Mouse (Mus musculus) spleen, adult 2 months (tissue): ENCODE data around the gene Nav3. TPM values are rescaled to one million over a fixed set of nuclear protein-coding genes. Genes with fewer than 3 reads are reported as not detected.
A peak's percentile ranks its signal among the peaks of the same experiment; 100 is the strongest.

Experiments
- DNase-seq, 2 experiments: peaks; one replicate each; pipeline versions ENCODE4 v3.0.0 to v3.0.0-alpha.2; 2012 to 2021; ENCODE audit warnings: low spot score in 2 of 2, low read depth in 1 of 2
- H3K27ac ChIP-seq: fragments of 200-500 bp; 2 replicates; pipeline ENCODE4 v1.5.1; 2012; ENCODE audit warnings: low read length, inconsistent platforms; ENCODE audit not compliant: insufficient read depth
- H3K27me3 ChIP-seq: fragments of 200-500 bp; 2 replicates; pipeline ENCODE4 v1.6.1; 2012; ENCODE audit warnings: mild to moderate bottlenecking, moderate library complexity, low read length, inconsistent platforms; ENCODE audit not compliant: control insufficient read depth, insufficient read depth
- H3K36me3 ChIP-seq: fragments of 200-500 bp; 2 replicates; pipeline ENCODE4 v1.6.1; 2012; ENCODE audit warnings: mild to moderate bottlenecking, low read length, inconsistent platforms; ENCODE audit not compliant: control insufficient read depth, insufficient read depth
- H3K4me1 ChIP-seq: fragments of 200-500 bp; 2 replicates; pipeline ENCODE4 v1.6.1; 2011; ENCODE audit warnings: inconsistent platforms; ENCODE audit not compliant: control insufficient read depth, insufficient read depth, insufficient read length
- H3K4me3 ChIP-seq: fragments of 200-500 bp; 2 replicates; pipeline ENCODE4 v1.5.1; 2011; ENCODE audit warnings: mild to moderate bottlenecking, inconsistent platforms; ENCODE audit not compliant: insufficient read depth, insufficient read length; ENCODE audit errors: extremely low read depth
- CTCF ChIP-seq: fragments of 200-500 bp; IDR thresholded peaks from 2 replicates; pipeline ENCODE4 v1.5.1; 2011; ENCODE audit warnings: mild to moderate bottlenecking, inconsistent platforms; ENCODE audit not compliant: insufficient read depth, insufficient read length, insufficient replicate concordance; ENCODE audit errors: extremely low read depth
- POLR2A ChIP-seq: fragments of 200-500 bp; IDR thresholded peaks from 2 replicates; pipeline ENCODE4 v1.6.1; 2011; ENCODE audit warnings: low read depth, low read length, inconsistent platforms
- WGBS: fragments of 180-500 bp; shearing (Covaris S2); methylation state at CpG from one replicate; pipeline ENCODE4 v1.1.7; 2018; 5-methylcytosine and 5-hydroxymethylcytosine counted together
- polyA plus RNA-seq: library from polyadenylated mRNA; depleted of rRNA; stranded (reverse); fragments of >200 nt; gene quantifications from 2 replicates; pipeline ENCODE4 v1.2.3, GENCODE M21; 2012; rRNA removed

Gene Nav3
- polyA plus RNA-seq, result 0.32 and 0.39 TPM in 2 replicates

DNA sequence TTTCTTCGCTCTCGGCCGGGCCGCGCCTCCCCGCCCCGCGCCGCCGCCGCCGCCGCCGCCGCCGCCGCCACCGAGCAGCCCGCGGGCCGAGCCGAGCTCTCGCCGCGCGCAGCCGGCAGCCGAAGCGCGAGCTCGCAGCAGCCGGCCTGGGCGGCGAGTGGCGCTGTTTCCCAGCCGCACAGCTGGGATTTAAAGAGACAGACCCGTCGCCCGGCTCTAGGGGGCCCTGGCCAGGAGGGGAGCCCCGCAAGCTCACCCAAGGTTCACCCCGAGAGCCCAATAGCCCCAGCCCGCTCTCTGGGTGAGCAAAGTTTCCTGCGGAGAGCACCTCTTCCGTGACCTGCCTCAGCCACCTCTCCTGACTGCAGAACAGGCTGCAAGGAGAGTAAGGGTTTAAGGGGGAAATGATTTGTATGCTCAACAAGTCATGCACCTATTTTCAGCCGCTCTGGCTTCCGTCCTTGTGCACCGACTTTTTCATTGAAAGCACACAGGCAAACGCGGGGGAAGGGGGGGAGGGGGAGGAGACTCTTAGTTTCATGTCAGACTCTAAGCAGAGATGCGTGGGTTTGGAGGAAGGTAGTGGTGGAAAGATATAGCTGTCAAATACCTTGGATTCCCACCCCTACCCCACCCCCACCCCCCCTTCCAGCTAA, at the start of gene Nav3:
Gene Nav3, minus strand, starts transcription at position 367 of the 656 bp plus-strand sequence.
- peak in 1 of 2 experiments; percentile 10 for DNase-seq

DNA sequence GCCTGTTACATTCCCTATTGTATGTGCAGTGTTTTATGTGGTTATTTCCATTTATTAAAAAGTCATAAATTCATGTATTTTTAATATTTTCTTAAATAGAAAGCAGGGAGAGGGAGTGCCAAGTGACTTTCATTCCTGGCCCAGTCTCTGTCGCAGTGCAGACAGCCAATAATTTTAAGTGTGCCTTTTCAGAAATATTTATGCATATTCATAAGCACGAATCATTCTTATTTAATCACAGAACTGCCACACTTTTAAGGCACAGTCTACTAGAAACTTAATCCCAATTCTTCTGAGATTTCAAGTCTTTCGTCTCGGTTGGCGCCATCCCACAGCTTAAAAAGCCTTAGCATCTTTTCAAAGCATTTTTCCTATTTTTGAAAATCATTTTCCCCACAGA, 29.3 kb upstream of the Nav3 start:
- H3K27me3 ChIP-seq, result no peaks in the 10 kb centered on the region
- no peaks in the 10 kb centered on the region for H3K4me1 ChIP-seq
- TF ChIP-seq CTCF (no peak), POLR2A (no peak)
- H3K4me3 ChIP-seq, result no peak overlapping the region
- DNase-seq, result no peak
- WGBS, result 86% methylated on average over 5 of the region's 5 CpGs
- no peak overlapping the region for H3K27ac ChIP-seq
- no peaks in the 10 kb centered on the region for H3K36me3 ChIP-seq

More for the DNA sequence above, at the start of gene Nav3:
- Histone ChIP-seq H3K27me3 (peaks cover 8% of the 10 kb centered on the region), H3K27ac (no peak within 1 kb of the TSS), H3K4me3 (peak within 1 kb of the TSS; percentile 1; the same call in 1 of the 2 replicates), H3K36me3 (no peaks in the 10 kb centered on the region), H3K4me1 (no peaks in the 10 kb centered on the region)
- 5% methylated on average over 34 of the region's 50 CpGs for WGBS
- no peak for TF ChIP-seq POLR2A

DNA sequence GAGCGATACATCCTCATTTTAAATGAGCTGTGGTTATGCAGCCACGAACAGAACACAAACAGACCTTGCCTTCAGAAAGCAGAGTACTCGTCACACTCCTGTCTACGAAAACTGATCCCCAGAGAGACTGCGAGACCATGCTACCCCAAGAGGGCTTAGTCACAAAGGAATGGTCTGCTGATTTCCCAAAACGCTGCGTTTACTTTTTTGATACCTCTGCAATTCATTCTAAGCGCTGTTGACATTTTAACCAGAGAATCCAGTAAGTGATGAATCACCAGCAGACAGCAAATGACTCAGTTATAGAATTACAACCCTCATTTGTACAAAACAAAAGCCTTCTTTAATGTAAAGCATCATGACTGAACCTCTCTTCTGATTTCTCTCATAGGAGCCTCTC, 28.8 kb upstream of the Nav3 start:
- no peak overlapping the region for H3K27ac ChIP-seq
- H3K27me3 ChIP-seq, result no peaks in the 10 kb centered on the region
- H3K4me1 ChIP-seq, result no peaks in the 10 kb centered on the region
- DNase-seq, result no peak
- TF ChIP-seq POLR2A (no peak), CTCF (no peak)
- H3K36me3 ChIP-seq, result no peaks in the 10 kb centered on the region
- H3K4me3 ChIP-seq, result no peak overlapping the region
- WGBS, result 66% methylated on average over 8 of the region's 8 CpGs

DNA sequence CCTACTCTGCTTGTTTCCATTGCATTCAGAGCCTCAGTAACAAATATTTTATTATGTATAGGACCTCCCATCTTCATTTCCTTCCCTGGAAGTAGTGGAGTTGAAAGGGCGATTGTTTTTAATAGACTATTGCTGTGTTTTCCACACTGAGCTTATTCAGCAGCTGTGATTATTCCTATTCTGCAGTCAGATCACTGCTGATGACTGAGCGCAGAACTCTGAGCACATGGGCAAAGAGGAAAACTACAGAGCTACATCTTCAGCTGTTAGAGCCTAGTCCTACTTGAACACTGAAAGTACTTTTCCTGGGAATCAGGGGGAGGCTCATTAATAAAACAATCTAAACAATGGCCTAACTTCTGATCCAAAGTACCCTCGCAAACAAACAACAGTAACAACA, 23.2 kb upstream of the Nav3 start:
- TF ChIP-seq CTCF, result no peak
- TF ChIP-seq POLR2A, result no peak
- no peak for DNase-seq
- no peak overlapping the region for H3K4me3 ChIP-seq
- H3K27me3 ChIP-seq, result no peaks in the 10 kb centered on the region
- WGBS, result 87% methylated on average over 3 of the region's 3 CpGs
- no peaks in the 10 kb centered on the region for H3K36me3 ChIP-seq
- no peaks in the 10 kb centered on the region for H3K4me1 ChIP-seq
- H3K27ac ChIP-seq, result no peak overlapping the region

DNA sequence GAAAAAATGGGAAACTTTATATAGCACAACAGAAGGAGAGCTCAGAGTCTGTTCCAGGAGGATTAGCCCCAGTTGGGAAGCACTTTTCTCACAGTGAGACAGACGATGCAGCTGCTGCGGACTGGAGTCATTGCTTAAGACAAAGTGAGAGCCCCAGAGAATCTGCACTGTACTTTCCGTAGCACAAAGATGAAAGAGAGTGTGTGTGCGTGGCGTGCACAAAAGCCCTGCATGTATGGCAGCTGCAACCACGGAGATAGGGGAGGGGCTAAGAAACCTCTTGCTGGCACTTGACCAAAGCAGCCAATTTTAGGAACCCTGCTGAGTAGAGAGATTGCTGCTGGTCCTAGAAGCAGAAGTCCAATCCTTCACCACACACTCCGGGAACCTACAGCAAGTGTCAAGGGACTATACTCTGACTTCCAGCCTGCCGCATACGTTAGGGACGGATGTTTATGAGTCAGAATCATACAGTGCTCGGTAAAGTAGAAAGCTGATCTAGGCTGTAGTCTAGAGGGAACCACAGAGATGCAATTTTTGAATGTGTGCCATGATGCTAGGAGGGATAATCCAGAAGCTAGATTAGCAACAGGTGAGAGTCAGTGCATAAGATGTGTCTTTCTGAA, 21.8 kb upstream of the Nav3 start:
- H3K4me1 ChIP-seq, result no peaks in the 10 kb centered on the region

DNA sequence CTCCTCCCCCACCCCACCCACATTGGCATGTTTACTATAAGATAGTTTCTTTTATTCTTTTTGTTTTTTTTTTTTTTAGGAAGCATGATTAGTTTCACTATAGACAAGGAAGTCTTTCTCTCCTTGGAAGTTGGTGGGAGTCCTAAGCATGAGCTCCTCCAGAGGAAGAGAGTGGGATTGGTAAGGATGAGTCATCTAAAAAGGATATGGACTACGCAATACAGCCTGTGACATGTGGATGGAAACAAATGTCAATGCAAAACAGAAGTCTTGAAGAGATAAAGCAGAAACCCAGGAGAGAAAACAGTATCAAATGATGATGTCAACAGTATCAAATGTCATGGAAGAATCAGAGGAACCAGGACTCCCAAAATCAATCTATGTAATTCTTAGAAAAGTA, 18.1 kb upstream of the Nav3 start:
- 80% methylated on average over 1 of the region's 1 CpGs for WGBS
- H3K4me1 ChIP-seq, result no peaks in the 10 kb centered on the region
- no peaks in the 10 kb centered on the region for H3K27me3 ChIP-seq
- H3K4me3 ChIP-seq, result no peak overlapping the region
- H3K27ac ChIP-seq, result no peak overlapping the region
- no peaks in the 10 kb centered on the region for H3K36me3 ChIP-seq
- no peak for DNase-seq
- TF ChIP-seq POLR2A, result no peak
- TF ChIP-seq CTCF, result no peak

More for the DNA sequence above, 21.8 kb upstream of the Nav3 start:
- DNase-seq, result no peak
- 53% methylated on average over 11 of the region's 11 CpGs for WGBS
- Histone ChIP-seq H3K4me3 (no peak overlapping the region), H3K36me3 (no peaks in the 10 kb centered on the region), H3K27me3 (no peaks in the 10 kb centered on the region), H3K27ac (no peak overlapping the region)
- TF ChIP-seq POLR2A, result no peak

DNA sequence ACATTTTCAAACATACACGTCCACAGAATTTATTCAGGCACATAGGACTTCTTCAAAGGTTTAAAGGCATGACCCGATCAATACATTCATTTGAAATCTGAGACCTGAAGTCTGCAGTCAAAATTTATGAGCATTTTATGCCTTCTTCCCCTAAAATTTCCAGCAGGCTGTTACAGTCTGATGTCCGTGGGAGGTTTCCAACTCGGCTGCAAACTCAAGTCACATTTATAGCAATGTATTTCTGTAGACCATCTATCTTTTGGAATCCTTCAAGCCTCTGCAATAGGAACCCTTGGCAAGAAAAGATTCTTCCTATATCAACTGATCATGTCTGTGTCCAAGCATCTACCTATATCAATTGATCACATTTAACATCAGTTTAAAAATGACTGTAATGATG, 13.4 kb upstream of the Nav3 start:
- Histone ChIP-seq H3K4me3 (no peak overlapping the region), H3K27ac (no peak overlapping the region), H3K4me1 (no peaks in the 10 kb centered on the region), H3K27me3 (no peaks in the 10 kb centered on the region), H3K36me3 (no peaks in the 10 kb centered on the region)
- 88% methylated on average over 4 of the region's 4 CpGs for WGBS
- TF ChIP-seq POLR2A (no peak), CTCF (no peak)
- DNase-seq, result no peak
